Mouse (Mus musculus): ENCODE measurements at regions not wholly inside any gene's neighbourhood (a gene's known extent, or its start where the extent isn't known, plus 50 kb on each side); places are given as distances from the start of the nearest gene placed in this dataset.

DNA sequence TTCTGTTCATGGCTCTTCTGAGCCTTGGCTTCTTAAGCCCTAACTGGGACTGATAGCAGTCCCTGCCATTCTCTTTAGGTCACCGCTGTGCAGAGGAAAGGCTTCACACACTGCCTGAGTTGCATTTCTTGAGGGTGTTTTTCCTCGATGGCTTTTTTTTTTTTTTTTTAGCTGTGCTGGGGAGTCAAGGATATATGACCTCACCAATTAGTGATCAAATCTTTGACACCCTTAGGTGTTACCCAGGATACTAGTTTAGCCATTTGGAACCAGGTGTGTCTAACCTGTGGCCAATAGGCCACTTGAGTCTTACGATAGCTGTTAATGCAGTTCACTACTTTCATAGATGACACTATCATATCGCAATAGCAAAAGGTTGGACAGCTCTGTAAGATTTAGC lies 1247.5 kb upstream of the A1bg start:
- no peak for TF ChIP-seq MAX (IDR thresholded peaks at IDR 0.05; ENCODE audit: low read depth)
- no peak for TF ChIP-seq TCF12 (IDR thresholded peaks at IDR 0.05; ENCODE audit: insufficient read depth, poor library complexity, severe bottlenecking)
- TF ChIP-seq SRF (IDR thresholded peaks at IDR 0.05; ENCODE audit: control insufficient read depth, insufficient read length, low read depth): no peak
- no peak for TF ChIP-seq POLR2A (IDR thresholded peaks at IDR 0.05; ENCODE audit: insufficient read length, low read depth)
- TF ChIP-seq MYOD1 (IDR thresholded peaks at IDR 0.05; ENCODE audit: control insufficient read depth in 1 of 3, insufficient read length in 2 of 3, low read depth in 2 of 3): no peak
- no peak for TF ChIP-seq USF1 (IDR thresholded peaks at IDR 0.05; ENCODE audit: low read depth)
- TF ChIP-seq E2F4 (IDR thresholded peaks at IDR 0.05; ENCODE audit: insufficient read depth): no peak
- TF ChIP-seq POLR2AphosphoS2 (IDR thresholded peaks at IDR 0.05; ENCODE audit: insufficient read length, low read depth): no peak
- no peak for TF ChIP-seq REST (IDR thresholded peaks at IDR 0.05; ENCODE audit: insufficient read depth, insufficient read length)
- no peak for TF ChIP-seq MYOG (IDR thresholded peaks at IDR 0.05; ENCODE audit: control insufficient read depth in 1 of 3, insufficient read depth in 1 of 3, insufficient read length in 2 of 3, low read depth in 2 of 3)
